Mouse (Mus musculus) heart, postnatal 0 days (tissue): ENCODE results near the gene Slc24a3.

Source experiments
- CTCF ChIP-seq: IDR thresholded peaks from 2 replicates; pipeline ENCODE4 v1.5.1; 2016; ENCODE audit warnings: antibody characterized with exemption, control low read depth, low read depth
- EP300 ChIP-seq: IDR thresholded peaks from 2 replicates; pipeline ENCODE4 v1.6.1; 2016; ENCODE audit warnings: antibody characterized with exemption, low read depth

GRCm38 (mm10) chr2:145401240-145401805, 233.8 kb downstream of the Slc24a3 start:
- TF ChIP-seq CTCF = no peak
- no peak for TF ChIP-seq EP300
